Mouse (Mus musculus) olfactory bulb, adult 2 months (tissue): ENCODE results near the gene Kazn. TPM values are rescaled to one million over a fixed set of nuclear protein-coding genes. Genes with fewer than 3 reads are reported as not detected.

Experiments
- H3K27ac ChIP-seq: fragments of 200-500 bp; 2 replicates; pipeline ENCODE4 v1.5.1; 2012; ENCODE audit warnings: low read depth, low read length; ENCODE audit not compliant: insufficient read depth
- H3K4me1 ChIP-seq: fragments of 200-500 bp; 2 replicates; pipeline ENCODE4 v1.6.1; 2012; ENCODE audit warnings: low read length; ENCODE audit not compliant: control insufficient read depth, insufficient read depth
- H3K4me3 ChIP-seq: fragments of 200-500 bp; 2 replicates; pipeline ENCODE4 v1.5.1; 2012; ENCODE audit warnings: mild to moderate bottlenecking, low read depth, low read length, moderate library complexity; ENCODE audit not compliant: insufficient read depth
- CTCF ChIP-seq: fragments of 200-500 bp; IDR thresholded peaks from 2 replicates; pipeline ENCODE4 v1.5.1; 2012; ENCODE audit warnings: low read depth, mild to moderate bottlenecking, low read length, moderate library complexity; ENCODE audit not compliant: insufficient read depth
- POLR2A ChIP-seq: fragments of 200-500 bp; IDR thresholded peaks from 2 replicates; pipeline ENCODE4 v1.6.1; 2012; ENCODE audit warnings: mild to moderate bottlenecking, low read depth, low read length, moderate library complexity; ENCODE audit not compliant: insufficient read depth
- WGBS: fragments of 180-500 bp; shearing (Covaris S2); methylation state at CpG from one replicate; pipeline ENCODE4 v1.1.7; 2018; 5-methylcytosine and 5-hydroxymethylcytosine counted together
- polyA plus RNA-seq: library from polyadenylated mRNA; stranded (reverse); fragments of >200 nt; gene quantifications from 2 replicates; pipeline ENCODE4 v1.2.4, GENCODE M21; 2012; ENCODE audit warnings: low replicate concordance; ENCODE audit not compliant: missing spikeins, insufficient read depth, insufficient read length

Kazn gene
- polyA plus RNA-seq, 1 experiment: not detected

GRCm38 (mm10) chr4:142054580-142054979 lies 184.6 kb downstream of the Kazn start:
- 91% methylated on average over 11 of the region's 11 CpGs for WGBS
- no peak overlapping the region for H3K4me3 ChIP-seq
- TF ChIP-seq CTCF: no peak
- no peak for TF ChIP-seq POLR2A
- peaks cover 9% of the 10 kb centered on the region; the same call in 1 of the 2 replicates for H3K4me1 ChIP-seq
- H3K27ac ChIP-seq: no peak overlapping the region

DNA sequence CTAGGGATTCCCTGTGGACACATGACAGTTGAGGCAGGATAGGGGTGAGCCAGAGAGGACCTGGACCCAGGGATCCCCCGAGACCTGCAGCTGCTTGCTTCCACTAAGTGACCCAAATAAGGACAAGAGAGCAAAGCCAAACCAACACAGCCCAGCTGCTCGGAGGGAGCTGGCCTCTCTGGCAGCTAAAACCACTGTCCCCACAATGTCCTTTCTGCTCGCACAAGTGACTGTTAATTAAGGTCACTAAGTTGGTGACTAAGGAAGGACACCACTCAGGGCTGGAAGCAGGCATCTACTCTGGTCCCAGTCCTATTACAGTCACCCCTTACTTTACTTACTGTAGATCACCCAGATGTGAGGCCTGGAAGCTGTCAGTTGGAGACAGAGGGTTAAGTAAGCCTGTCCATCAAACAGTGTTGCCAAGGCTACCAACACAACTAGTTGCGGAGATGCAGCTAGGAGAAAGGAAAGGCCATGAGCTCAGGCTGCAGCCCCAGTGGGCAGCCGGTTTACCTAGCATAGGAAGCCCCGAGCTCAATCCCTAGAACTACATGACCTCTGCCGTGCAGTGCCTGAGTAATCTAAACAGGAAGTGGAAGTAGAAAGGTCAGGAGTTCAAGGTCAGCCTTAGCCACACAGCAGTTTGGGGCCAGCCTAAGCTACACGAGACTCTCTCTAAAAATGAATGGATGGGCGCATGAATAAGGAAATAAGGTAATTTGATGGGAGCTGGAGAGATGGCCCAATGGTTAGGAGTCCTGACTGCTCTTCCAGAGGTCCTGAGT lies 185.3 kb downstream of the Kazn start:
- Histone ChIP-seq H3K27ac (no peak overlapping the region), H3K4me1 (peaks cover 9% of the 10 kb centered on the region; the same call in 1 of the 2 replicates), H3K4me3 (no peak overlapping the region)
- TF ChIP-seq CTCF (no peak), POLR2A (no peak)
- WGBS: 74% methylated on average over 9 of the region's 9 CpGs

GRCm38 (mm10) chr4:142053261-142053660 lies 185.9 kb downstream of the Kazn start:
- 62% methylated on average over 4 of the region's 4 CpGs for WGBS

DNA sequence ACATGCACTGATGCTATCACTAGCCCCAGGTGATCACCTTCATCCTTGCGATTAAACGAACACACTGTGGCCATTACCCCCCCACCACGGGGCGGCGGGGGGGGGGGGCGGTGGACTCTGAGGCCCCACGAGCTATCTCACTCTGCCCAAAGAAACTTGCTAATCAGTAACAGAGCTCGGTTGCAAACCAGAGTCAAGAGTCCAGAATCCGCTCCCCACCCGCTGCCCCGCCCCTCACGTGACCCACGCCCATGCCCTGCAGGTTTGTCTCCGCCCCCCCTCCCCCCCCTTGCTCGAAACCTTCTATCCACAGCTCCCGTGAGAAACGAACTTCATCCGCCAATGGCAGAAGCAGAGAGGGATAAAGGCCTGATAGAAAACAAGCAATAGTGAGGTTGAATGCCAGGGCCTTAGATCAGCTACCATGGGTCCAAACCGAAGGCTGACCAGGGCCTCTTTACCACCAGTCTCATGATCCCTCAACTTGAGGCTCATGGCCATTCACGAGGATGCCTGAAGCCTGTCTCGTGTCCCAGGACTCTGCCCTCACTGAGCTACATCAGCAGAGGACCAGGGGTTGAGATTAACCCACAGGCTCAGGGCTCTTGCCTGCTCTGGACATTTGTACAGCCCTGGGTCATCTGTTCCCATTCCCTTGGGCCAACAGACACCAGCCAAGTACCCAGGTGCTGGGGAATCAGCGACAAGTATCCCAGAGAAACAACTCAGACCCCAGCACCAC lies 186.6 kb downstream of the Kazn start:
- 60% methylated on average over 22 of the region's 22 CpGs for WGBS
- Histone ChIP-seq H3K4me1 (peaks cover 6% of the 10 kb centered on the region; the same call in 1 of the 2 replicates), H3K27ac (no peak overlapping the region), H3K4me3 (no peak overlapping the region)
- TF ChIP-seq POLR2A (no peak), CTCF (no peak)

More at GRCm38 (mm10) chr4:142053261-142053660, 185.9 kb downstream of the Kazn start:
- Histone ChIP-seq H3K27ac (no peak overlapping the region), H3K4me1 (peaks cover 9% of the 10 kb centered on the region; the same call in 1 of the 2 replicates), H3K4me3 (no peak overlapping the region)
- TF ChIP-seq CTCF (no peak), POLR2A (no peak)

Other genes starting within 250 kb of the Kazn start
- not detected in 2 replicates for gene Fhad1, start 224.3 kb downstream of the Kazn start, polyA plus RNA-seq
- gene Tmem51, start 155.1 kb downstream of the Kazn start, polyA plus RNA-seq: not detected in 2 replicates